Mouse (Mus musculus) brown adipose tissue, adult 24 weeks (tissue): Measurements from ENCODE around the gene Kdm1a. TPM values are rescaled to one million over a fixed set of nuclear protein-coding genes. Genes with fewer than 3 reads are reported as not detected.

Experiments used
- H3K27ac ChIP-seq: fragments of 200-500 bp; replicated peaks from 2 replicates; pipeline ENCODE4 v1.5.1; 2012; ENCODE audit warnings: low read depth, mild to moderate bottlenecking, low read length
- H3K4me1 ChIP-seq: fragments of 200-500 bp; 2 replicates; pipeline ENCODE4 v1.6.1; 2012; ENCODE audit warnings: low read length, mixed read lengths; ENCODE audit not compliant: control insufficient read depth, insufficient read depth, insufficient read length
- H3K4me3 ChIP-seq: fragments of 200-500 bp; 2 replicates; pipeline ENCODE4 v1.5.1; 2012; ENCODE audit warnings: low read depth, mild to moderate bottlenecking, low read length, moderate library complexity; ENCODE audit not compliant: insufficient read depth
- polyA plus RNA-seq: library from polyadenylated mRNA; stranded (reverse); fragments of >200 nt; gene quantifications from 2 replicates; pipeline ENCODE4 v1.2.4, GENCODE M21; 2012; ENCODE audit not compliant: missing spikeins, insufficient read depth, insufficient read length

Kdm1a gene
- polyA plus RNA-seq, 1 experiment: 12.9 TPM

DNA sequence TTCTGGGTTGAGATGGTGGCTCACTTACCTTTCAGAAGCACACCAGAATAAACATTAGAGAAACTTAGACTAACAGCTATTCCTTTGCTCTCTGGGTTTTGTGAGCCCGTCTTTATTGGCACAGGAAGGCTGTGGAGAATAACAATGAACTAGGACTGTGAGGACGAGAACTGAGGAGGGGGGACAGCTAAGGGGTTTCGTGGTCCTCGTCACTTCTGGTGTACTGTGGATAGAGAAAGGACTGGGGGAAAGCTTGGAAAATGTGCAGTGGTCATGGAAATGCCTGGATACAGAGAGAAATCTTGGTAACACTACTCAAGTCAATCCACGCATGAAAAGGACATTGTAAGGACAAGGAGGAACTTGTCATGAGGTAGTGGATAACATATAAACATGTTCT is 80.6 kb downstream of the Kdm1a start:
- H3K27ac ChIP-seq: no peak overlapping the region
- H3K4me1 ChIP-seq: peaks cover 3% of the 10 kb centered on the region
- no peak overlapping the region for H3K4me3 ChIP-seq

DNA sequence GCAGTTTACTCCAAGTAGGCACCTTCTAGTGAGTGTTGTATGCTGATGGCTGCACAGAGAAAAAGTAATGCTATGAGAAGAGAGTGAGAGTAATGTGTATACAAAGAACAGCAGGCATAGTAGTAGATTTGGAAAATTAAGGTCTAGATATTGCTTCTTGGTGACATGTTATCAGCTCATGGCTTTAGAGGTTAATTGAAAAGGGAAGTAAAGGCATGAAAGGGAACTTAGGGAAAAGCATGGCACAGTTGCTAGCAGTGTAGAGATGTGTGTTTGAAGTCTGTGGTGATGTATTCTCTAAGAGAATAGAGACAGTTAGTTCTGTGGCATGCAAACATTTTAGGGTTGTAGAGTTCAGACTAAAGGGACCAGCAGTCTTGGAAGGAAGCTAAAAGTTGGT is 82.7 kb downstream of the Kdm1a start:
- Histone ChIP-seq H3K27ac (no peak overlapping the region), H3K4me3 (no peak overlapping the region), H3K4me1 (peaks cover 8% of the 10 kb centered on the region)

DNA sequence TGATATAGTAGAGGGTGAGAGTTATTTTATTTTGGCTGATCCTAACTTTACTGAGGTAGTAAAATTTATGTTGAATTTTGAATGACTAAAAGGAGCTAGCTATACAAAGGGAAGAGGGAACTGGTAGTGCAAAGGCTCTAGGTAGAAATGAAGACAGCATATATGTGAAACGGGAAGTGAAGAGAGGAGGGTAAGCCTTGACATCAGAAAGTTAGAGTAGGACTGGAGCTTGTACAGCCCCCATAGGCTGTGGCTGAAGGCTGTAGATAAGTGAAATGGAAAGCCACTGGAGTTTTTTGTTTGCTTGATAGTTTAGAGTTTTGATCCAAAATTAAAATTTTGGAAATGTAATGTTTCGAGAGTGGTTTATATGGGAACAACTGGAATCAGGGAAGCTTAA is 83.9 kb downstream of the Kdm1a start:
- Histone ChIP-seq H3K4me3 (no peak overlapping the region), H3K27ac (no peak overlapping the region), H3K4me1 (peaks cover 8% of the 10 kb centered on the region)

DNA sequence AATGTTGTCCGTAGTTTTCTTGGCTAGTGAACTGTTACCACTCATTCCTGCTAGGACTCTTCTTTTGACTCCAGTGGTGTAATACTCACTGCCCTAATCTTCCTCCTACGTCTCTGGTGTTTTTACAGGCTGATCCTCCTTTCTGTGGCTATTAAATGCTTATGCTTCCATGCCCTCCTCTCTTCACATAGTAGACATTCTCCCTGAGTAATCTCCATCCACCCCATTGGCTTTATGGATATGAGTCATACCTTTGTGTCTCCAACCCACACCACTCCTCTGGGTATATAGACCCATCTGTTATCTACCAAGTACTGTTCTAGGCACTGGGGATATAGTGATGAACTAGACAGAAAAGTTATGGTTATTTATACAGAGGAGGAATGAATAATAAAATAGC is 84.4 kb downstream of the Kdm1a start:
- peaks cover 11% of the 10 kb centered on the region for H3K4me1 ChIP-seq
- no peak overlapping the region for H3K27ac ChIP-seq
- H3K4me3 ChIP-seq: no peak overlapping the region

DNA sequence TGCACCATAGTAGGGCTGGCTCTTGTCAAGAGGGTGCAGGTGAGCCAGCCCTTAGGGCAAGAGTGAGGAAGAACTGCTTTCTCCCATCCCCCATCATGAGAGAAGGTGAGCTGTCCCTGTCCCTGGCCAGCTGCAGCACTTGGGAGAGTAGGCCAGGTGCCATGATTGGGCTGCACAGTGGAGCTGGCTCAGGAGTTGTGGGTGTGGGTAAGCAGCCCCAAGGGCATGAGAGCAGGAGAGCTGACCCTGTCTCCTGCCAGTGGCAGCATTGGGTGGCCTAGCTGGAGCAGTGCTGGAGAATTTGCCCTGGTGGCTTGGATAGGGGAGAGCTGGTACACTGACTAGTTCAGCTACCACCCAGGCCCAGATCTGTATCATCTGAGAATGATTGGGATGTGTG is 89.6 kb downstream of the Kdm1a start:
- Histone ChIP-seq H3K4me1 (peaks cover 21% of the 10 kb centered on the region), H3K4me3 (no peak overlapping the region), H3K27ac (no peak overlapping the region)

DNA sequence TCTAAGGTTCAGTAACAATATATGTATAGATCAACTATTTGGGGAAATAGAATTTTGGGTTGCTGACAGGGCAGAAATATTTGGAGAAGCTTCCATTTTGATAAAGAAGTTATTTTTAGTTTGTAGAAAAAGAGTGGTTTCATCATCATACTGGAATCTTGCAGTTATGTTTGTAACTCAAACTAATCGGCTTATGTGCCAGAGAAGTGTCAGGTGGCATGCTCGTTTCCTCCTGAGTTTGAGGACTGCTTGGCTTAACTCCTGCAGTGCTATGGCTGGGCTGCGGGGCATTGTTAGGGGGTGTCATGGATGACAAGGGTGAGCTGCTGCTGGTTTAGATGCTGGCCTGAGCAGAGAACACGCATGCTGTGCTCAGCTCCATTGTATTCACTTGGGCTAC is 90.8 kb downstream of the Kdm1a start:
- Histone ChIP-seq H3K27ac (peak overlapping the region; percentile 64; the same call in 1 of the 2 replicates), H3K4me1 (peaks cover 21% of the 10 kb centered on the region), H3K4me3 (no peak overlapping the region)

DNA sequence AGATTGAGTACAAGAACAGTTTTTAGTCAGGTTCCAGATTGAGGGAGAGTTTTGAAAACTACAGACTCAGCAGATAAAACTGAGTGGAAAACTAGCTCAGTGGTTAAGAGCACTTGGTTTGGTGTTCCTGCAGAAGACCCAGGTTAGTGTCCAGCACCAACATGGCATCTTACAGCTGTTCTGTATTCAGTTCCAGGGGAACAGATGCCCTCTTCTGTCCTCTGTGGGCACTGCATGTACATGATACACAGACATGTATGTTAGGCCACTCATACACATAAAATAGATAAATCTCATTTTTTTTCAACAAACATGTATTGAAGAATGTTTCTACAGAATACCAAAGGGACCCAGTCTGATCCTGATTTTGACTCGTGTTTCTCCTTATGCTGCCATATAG is 92.7 kb downstream of the Kdm1a start:
- Histone ChIP-seq H3K27ac (no peak overlapping the region), H3K4me1 (peaks cover 16% of the 10 kb centered on the region), H3K4me3 (no peak overlapping the region)

DNA sequence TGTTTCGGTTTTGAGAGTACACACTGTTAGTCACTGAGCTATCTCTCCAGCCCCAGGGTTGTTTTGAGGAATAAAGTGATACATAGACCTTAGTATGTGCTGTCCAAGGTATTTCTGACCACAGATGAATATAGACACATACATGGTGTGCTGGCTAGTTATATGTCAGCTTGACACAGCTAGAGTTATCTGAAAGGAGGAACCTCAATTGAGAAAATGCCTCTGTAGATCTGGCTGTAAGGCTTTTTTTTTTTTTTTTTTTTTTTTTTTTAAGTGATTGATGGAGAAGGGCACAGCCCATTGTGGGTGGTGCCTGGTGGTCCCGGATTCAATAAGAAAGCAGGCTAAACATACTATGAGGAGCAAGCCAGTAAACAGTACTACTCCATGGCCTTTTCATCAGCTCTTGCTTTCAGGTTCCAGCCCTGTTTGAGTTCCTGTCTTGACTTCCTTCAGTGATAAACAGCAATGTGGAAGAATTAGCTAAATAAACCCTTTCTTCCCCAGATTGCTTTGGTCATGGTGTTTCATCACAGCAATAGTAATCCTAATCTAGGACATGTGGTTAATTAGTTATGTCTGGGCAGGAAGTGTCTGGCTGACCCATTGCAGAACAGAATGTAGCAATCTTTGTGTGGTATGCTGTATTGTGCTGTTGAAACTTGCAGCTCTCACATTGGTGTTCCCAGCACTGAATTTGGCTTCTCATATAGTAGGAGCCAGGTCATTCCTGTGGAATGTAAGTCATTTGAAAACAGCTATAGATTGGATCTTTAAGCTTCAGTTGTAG is 96.9 kb downstream of the Kdm1a start:
- Histone ChIP-seq H3K27ac (no peak overlapping the region), H3K4me3 (no peak overlapping the region), H3K4me1 (peaks cover 2% of the 10 kb centered on the region)

Other genes starting within 250 kb of the Kdm1a start
- gene Htr1d, start 179.2 kb downstream of the Kdm1a start, polyA plus RNA-seq: not detected in 2 replicates
- gene 6030445D17Rik, start 140.5 kb downstream of the Kdm1a start, polyA plus RNA-seq: not detected in 2 replicates
- gene Luzp1, start 133.0 kb downstream of the Kdm1a start, polyA plus RNA-seq: 21.0 and 34.3 TPM in 2 replicates
- gene Tex46, start 7.7 kb upstream of the Kdm1a start, polyA plus RNA-seq: not detected in 2 replicates
- not detected in 2 replicates for gene Lactbl1, start 19.9 kb upstream of the Kdm1a start, polyA plus RNA-seq
- gene Ephb2, start 233.3 kb upstream of the Kdm1a start, polyA plus RNA-seq: 1.4 and 1.5 TPM in 2 replicates